Mouse (Mus musculus): ENCODE data around the gene Zfp942. TPM values are rescaled to one million over a fixed set of nuclear protein-coding genes. Genes with fewer than 3 reads are reported as not detected.

Gene Zfp942
- 0.31 and 0.37 TPM in 2 replicates for polyA plus RNA-seq (2012; rRNA removed)

GRCm38 (mm10) chr17:21962107-21962907 is at the start of gene Zfp942, which contains the start of gene Zfp943:
Gene Zfp942, minus strand, starts transcription at chr17:21962464.
Gene Zfp943, plus strand, starts transcription at chr17:21962552.

GRCm38 (mm10) chr17:21909456-21910052 is 52.7 kb downstream of the Zfp942 start, which contains the start of gene Zfp995:
Gene Zfp995, minus strand, starts transcription at chr17:21909926.

Other genes starting within 250 kb of the Zfp942 start
- 0.64 and 1.1 TPM in 2 replicates for gene Zfp229, start 231.7 kb downstream of the Zfp942 start, polyA plus RNA-seq (2012; rRNA removed)
- 0.06 TPM in 1 of 2 replicates, not detected in the other for gene Zfp820, start 116.7 kb downstream of the Zfp942 start, polyA plus RNA-seq (2012; rRNA removed)
- gene Zfp995, start 52.5 kb downstream of the Zfp942 start, polyA plus RNA-seq (2012; rRNA removed): 0.18 and 0.26 TPM in 2 replicates
- gene Zfp943, start 88 bp upstream of the Zfp942 start, polyA plus RNA-seq (2012; rRNA removed): 0.60 and 1.1 TPM in 2 replicates
- 0.05 TPM in 1 of 2 replicates, not detected in the other for gene Zfp947, start 203.7 kb upstream of the Zfp942 start, polyA plus RNA-seq (2012; rRNA removed)